Mouse (Mus musculus) liver, embryonic 13.5 days (tissue): ENCODE data around the gene Rhoq. TPM values are rescaled to one million over a fixed set of nuclear protein-coding genes. Genes with fewer than 3 reads are reported as not detected.

Experiments
- polyA plus RNA-seq: library from polyadenylated mRNA; unstranded; fragments of >200 nt; fragmentation: Nextera tagmentation; extraction: Ambion mirVana; gene quantifications from 2 replicates; pipeline ENCODE4 v1.2.1, GENCODE M21; 2015

The Rhoq gene
- polyA plus RNA-seq, 1 experiment from 2014 or later: 1.4 TPM

Other genes starting within 250 kb of the Rhoq start
- 1.3 and 1.4 TPM in 2 replicates for gene Epas1, start 209.4 kb upstream of the Rhoq start, polyA plus RNA-seq
- gene Tmem247, start 45.7 kb upstream of the Rhoq start, polyA plus RNA-seq: not detected in 2 replicates
- not detected in 2 replicates for gene Atp6v1e2, start 15.2 kb upstream of the Rhoq start, polyA plus RNA-seq
- 17.2 and 18.5 TPM in 2 replicates for gene Pigf, start 62.3 kb downstream of the Rhoq start, polyA plus RNA-seq
- gene Cript, start 62.5 kb downstream of the Rhoq start, polyA plus RNA-seq: 81.7 and 89.5 TPM in 2 replicates
- 2.2 and 2.8 TPM in 2 replicates for gene Socs5, start 144.6 kb downstream of the Rhoq start, polyA plus RNA-seq